Mouse (Mus musculus) MEL-GATA-1-ER (cell line): ENCODE data around the gene Glyat.

ENCODE experiments used
- DNase-seq: peaks from one replicate; pipeline ENCODE4 v3.0.0-alpha.2; 2012; ENCODE audit warnings: low read depth; ENCODE audit errors: extremely low read depth

The Glyat gene

DNA sequence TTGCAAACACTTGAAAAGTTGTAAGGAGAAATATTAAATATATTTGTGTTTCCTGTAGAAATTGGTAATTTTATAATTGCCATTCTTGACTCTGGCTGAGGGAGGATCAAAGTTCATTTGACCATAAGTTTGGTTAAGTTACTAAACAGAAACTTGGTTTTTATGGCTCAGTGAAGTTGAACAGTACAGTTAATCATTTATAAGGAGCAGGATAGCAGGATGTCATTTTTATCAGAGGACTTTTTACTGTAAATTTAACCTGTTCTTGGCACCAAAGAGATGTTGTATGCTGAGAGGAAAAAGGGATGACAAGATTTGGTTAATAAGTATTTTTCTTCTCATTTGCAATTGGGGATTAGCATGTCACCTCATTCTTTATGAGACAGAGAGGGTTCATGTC, 51.5 kb downstream of the Glyat start:
- no peak for DNase-seq

DNA sequence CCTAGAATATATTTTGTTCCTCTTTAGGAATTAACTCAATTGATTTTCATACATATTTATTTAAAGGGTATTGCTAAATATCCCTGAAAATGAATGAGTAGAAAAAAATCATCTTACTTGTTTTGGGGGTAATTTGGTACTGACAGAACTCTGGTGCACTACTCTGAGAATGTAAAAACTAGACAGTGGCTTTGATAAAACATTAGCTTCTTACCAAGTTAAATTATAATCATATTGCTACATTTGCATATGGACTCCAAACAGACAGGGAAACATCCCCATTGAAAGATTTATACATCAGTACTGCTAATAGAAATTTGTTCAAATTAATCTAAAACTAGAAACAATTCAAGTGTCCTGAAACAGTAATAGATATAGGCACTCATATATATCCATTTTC, 52.1 kb downstream of the Glyat start:
- DNase-seq = no peak

DNA sequence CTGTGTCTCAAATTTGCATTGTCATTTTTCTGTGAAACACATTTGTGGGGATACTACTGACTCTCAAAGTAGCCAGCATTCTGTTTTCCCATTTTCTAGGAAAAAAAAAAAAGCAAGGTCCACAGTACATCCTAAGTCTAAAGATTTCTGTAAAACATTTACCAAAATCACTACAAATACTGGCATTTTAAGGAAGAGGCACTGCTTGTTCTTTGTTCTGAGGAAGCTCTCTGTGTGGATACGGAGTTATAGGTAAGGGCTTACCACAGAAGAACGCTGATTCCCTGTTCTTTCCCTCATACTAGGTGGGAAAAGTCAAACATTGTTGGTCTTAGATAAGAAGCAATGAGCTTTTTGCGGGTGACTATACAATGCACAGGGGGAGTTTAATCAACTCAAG, 62.5 kb downstream of the Glyat start, which contains the start of gene Keg1:
Keg1 (plus strand) TSS at position 197 of the 400 bp plus-strand sequence.
- no peak for DNase-seq

DNA sequence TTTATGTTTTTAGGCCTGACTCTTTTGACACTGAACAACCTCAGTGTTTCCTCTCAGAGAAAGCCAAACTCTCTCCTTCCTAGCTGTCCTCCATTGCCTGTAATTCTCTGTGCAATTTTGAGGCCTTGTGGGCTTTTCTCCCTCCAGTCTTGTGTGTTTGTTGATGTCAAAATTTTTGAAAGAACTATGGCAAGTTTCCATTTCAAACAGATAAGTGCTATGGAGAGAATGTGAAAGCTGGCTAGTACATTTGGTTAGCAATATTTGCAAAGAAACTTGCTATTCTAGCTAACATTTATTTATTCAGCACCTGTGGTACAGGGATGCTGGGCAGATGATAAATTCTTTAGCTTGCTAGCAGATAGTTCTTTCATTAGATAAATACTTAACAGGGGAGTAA, 63.1 kb downstream of the Glyat start:
- no peak for DNase-seq
